Mouse (Mus musculus) lung, adult 2 months (tissue): Measurements from ENCODE around the gene Ccdc18.

Experiments
- CTCF ChIP-seq: fragments of 200-500 bp; IDR thresholded peaks from 2 replicates; pipeline ENCODE4 v1.5.1; 2011; ENCODE audit warnings: mild to moderate bottlenecking, low read length, control low read depth; ENCODE audit not compliant: insufficient read depth
- POLR2A ChIP-seq: fragments of 200-500 bp; IDR thresholded peaks from 2 replicates; pipeline ENCODE4 v1.6.1; 2011; ENCODE audit warnings: low read depth, mild to moderate bottlenecking, control low read depth, low read length, borderline replicate concordance; ENCODE audit errors: extremely low read depth

DNA sequence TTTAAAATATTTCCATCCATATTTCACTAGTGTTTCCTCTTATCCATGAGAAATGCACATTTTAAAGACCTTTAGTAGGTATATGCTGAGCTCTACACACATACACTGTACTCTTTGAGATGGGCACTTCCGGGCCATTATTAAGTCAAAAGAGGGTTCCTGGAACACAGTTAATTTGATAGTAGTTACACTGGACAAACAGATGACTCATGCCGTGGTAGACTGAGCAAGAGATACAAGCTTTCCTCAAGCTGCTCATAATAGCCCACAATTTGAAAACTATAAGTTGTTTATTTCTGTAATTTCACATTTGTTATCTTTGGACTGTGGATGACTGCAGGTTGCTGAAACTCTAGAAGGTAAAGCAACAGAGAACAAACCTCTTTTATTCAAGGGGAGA, 82.3 kb downstream of the Ccdc18 start:
- TF ChIP-seq CTCF = no peak
- no peak for TF ChIP-seq POLR2A
